ENCODE assay signal across 19 mouse cellular contexts in genomic region chr19:29341029-29341428, GRCm38 (mm10). TPM values are rescaled to one million over a fixed set of nuclear protein-coding genes. Genes with fewer than 3 reads are reported as not detected.
"Had no signal": no experiment of that assay in that cellular context is flagged by ENCODE, and none has a peak within 500 bp of the region (broad histone marks: within the 10 kb centered on the region; RNA-seq: fewer than 3 reads in every experiment).

No protein-coding gene starts in this region.

- H3K27me3 ChIP-seq: midbrain, embryonic 13.5 days; midbrain, embryonic 15.5 days; neural tube, embryonic 12.5 days; stomach, embryonic 15.5 days had no signal

- H3K4me1 ChIP-seq: midbrain, embryonic 13.5 days; midbrain, embryonic 15.5 days; neural tube, embryonic 12.5 days; stomach, embryonic 15.5 days had no signal

- H3K27ac ChIP-seq: midbrain, embryonic 13.5 days; midbrain, embryonic 15.5 days; neural tube, embryonic 12.5 days; stomach, embryonic 15.5 days; stomach, postnatal 0 days had no signal

- ATAC-seq: midbrain, embryonic 13.5 days; midbrain, embryonic 15.5 days had no signal

- H3K4me3 ChIP-seq: megakaryocyte, embryonic 14.5 days; midbrain, embryonic 13.5 days; midbrain, embryonic 15.5 days; neural tube, embryonic 12.5 days; stomach, embryonic 15.5 days had no signal

- DNase-seq: lung, adult 18-20 months; lung, embryonic 14.5 days; lung, postnatal 10 days; lung, postnatal 4 days; right cerebral cortex, postnatal 14 days; thymus, adult 18-20 months; thymus, postnatal 14 days; thymus, postnatal 36 days had no signal

RNA-seq across cellular contexts. Expression of gene Rln1, which starts 6.6 kb away (rescaled TPM):
- total RNA-seq: monocyte, adult 5-6 weeks; neutrophil, adult 5-6 weeks had no signal
- polyA plus RNA-seq: lung, embryonic 14.5 days; spleen, adult 2 months; stomach, postnatal 0 days; testis, adult 2 months had no signal

RNA-seq across cellular contexts. Expression of gene Insl6, which starts 15.9 kb away (rescaled TPM):
- total RNA-seq: midbrain, postnatal 0 days had no signal
